Mouse (Mus musculus) MEL (cell line): ENCODE measurements at regions not wholly inside any gene's neighbourhood (a gene's known extent, or its start where the extent isn't known, plus 50 kb on each side); places are given as distances from the start of the nearest gene placed in this dataset.

Experiments
- DNase-seq: peaks from one replicate; pipeline ENCODE4 v3.0.0; 2011; ENCODE audit warnings: low read depth, low spot score
- H3K27ac ChIP-seq: 2 replicates; pipeline ENCODE4 v1.5.1; 2012; ENCODE audit warnings: low read depth, mild to moderate bottlenecking, control low read depth, low read length, moderate library complexity; ENCODE audit not compliant: control insufficient read depth
- H3K27me3 ChIP-seq, 2 experiments: fragments of 150-350 bp in 1 of 2; sonication (generic) in 1 of 2; 2 replicates each; pipeline ENCODE4 v1.6.1; 2012; ENCODE audit warnings: low read length in 2 of 2, mild to moderate bottlenecking in 2 of 2, improper control_type of control experiment in 1 of 2, moderate library complexity in 1 of 2; ENCODE audit not compliant: insufficient read depth in 2 of 2, control insufficient read depth in 1 of 2
- H3K36me3 ChIP-seq, 2 experiments: 2 replicates each; pipeline ENCODE4 v1.6.1; 2012 to 2014; ENCODE audit warnings: low read length in 2 of 2, improper control_type of control experiment in 1 of 2, inconsistent platforms in 1 of 2, mild to moderate bottlenecking in 1 of 2; ENCODE audit not compliant: insufficient read depth in 2 of 2, control insufficient read depth in 1 of 2
- H3K4me1 ChIP-seq, 2 experiments: fragments of 150-350 bp in 1 of 2; sonication (generic) in 1 of 2; 2 replicates each; pipeline ENCODE4 v1.6.1; 2012; ENCODE audit warnings: low read length in 2 of 2, improper control_type of control experiment in 1 of 2, mild to moderate bottlenecking in 1 of 2; ENCODE audit not compliant: insufficient read depth in 2 of 2, control insufficient read depth in 1 of 2
- H3K4me3 ChIP-seq, 2 experiments: fragments of 150-350 bp in 1 of 2; sonication (generic) in 1 of 2; 2 replicates each; pipeline ENCODE4 v1.5.1; 2012; ENCODE audit warnings: low read depth in 2 of 2, low read length in 2 of 2, mild to moderate bottlenecking in 2 of 2, moderate library complexity in 2 of 2, control low read depth in 1 of 2, improper control_type of control experiment in 1 of 2; ENCODE audit not compliant: control insufficient read depth in 1 of 2, insufficient read depth in 1 of 2
- H3K79me2 ChIP-seq: 2 replicates; pipeline ENCODE4 v1.6.1; 2012; ENCODE audit warnings: mild to moderate bottlenecking, low read length, moderate library complexity; ENCODE audit not compliant: control insufficient read depth, poor library complexity, insufficient read depth
- H3K9ac ChIP-seq: 2 replicates; pipeline ENCODE4 v1.6.1; 2012; ENCODE audit warnings: low read depth, mild to moderate bottlenecking, control low read depth, low read length, moderate library complexity; ENCODE audit not compliant: control insufficient read depth, poor library complexity, severe bottlenecking
- H3K9me3 ChIP-seq: fragments of 150-350 bp; sonication (generic); replicated peaks from 2 replicates; pipeline ENCODE4 v1.6.1; 2012; ENCODE audit warnings: mild to moderate bottlenecking, low read length, improper control_type of control experiment, moderate library complexity; ENCODE audit not compliant: insufficient read depth
- CHD1 ChIP-seq: IDR thresholded peaks from 2 replicates; pipeline ENCODE4 v1.6.1; 2012; ENCODE audit warnings: low read depth, mild to moderate bottlenecking, inconsistent platforms, low read length, improper control_type of control experiment
- CTCF ChIP-seq, 3 experiments: IDR thresholded peaks in 2 of 3; conservative IDR thresholded peaks in 1 of 3; 2 replicates each; pipeline ENCODE4 v1.5.1; 2011 to 2012; ENCODE audit warnings: low read length in 3 of 3, low read depth in 2 of 3, mild to moderate bottlenecking in 2 of 3, improper control_type of control experiment in 1 of 3, inconsistent platforms in 1 of 3, mixed read lengths in 1 of 3, moderate library complexity in 1 of 3; ENCODE audit not compliant: control insufficient read depth in 1 of 3, insufficient read depth in 1 of 3, poor library complexity in 1 of 3, severe bottlenecking in 1 of 3
- E2F4 ChIP-seq: IDR thresholded peaks from 2 replicates; pipeline ENCODE4 v1.6.1; 2011; ENCODE audit warnings: low read depth, low read length, improper control_type of control experiment, borderline replicate concordance
- GABPA ChIP-seq: IDR thresholded peaks from 2 replicates; pipeline ENCODE4 v1.6.1; 2012; ENCODE audit warnings: low read depth, mild to moderate bottlenecking, inconsistent platforms, low read length, improper control_type of control experiment, moderate library complexity
- HCFC1 ChIP-seq: IDR thresholded peaks from 2 replicates; pipeline ENCODE4 v1.6.1; 2012; ENCODE audit warnings: low read depth, mild to moderate bottlenecking, inconsistent platforms, low read length, improper control_type of control experiment, moderate library complexity
- MAFK ChIP-seq: IDR thresholded peaks from 2 replicates; pipeline ENCODE4 v1.6.1; 2011; ENCODE audit warnings: low read depth, mild to moderate bottlenecking, low read length, improper control_type of control experiment, borderline replicate concordance
- MAZ ChIP-seq: IDR thresholded peaks from 2 replicates; pipeline ENCODE4 v1.6.1; 2012; ENCODE audit warnings: low read depth, mild to moderate bottlenecking, inconsistent platforms, low read length, improper control_type of control experiment
- MEF2A ChIP-seq: IDR thresholded peaks from 2 replicates; pipeline ENCODE4 v1.6.1; 2014; ENCODE audit warnings: low read depth, mild to moderate bottlenecking, inconsistent platforms, low read length, improper control_type of control experiment; ENCODE audit not compliant: poor library complexity, insufficient replicate concordance, severe bottlenecking; ENCODE audit errors: extremely low read depth
- MXI1 ChIP-seq: IDR thresholded peaks from 2 replicates; pipeline ENCODE4 v1.6.1; 2011; ENCODE audit warnings: mild to moderate bottlenecking, low read depth, low read length, improper control_type of control experiment
- MYC ChIP-seq: IDR thresholded peaks from 2 replicates; pipeline ENCODE4 v1.6.1; 2011; ENCODE audit warnings: low read depth, mild to moderate bottlenecking, low read length, improper control_type of control experiment, moderate library complexity
- POLR2A ChIP-seq, 2 experiments: IDR thresholded peaks; 2 replicates each; pipeline ENCODE4 v1.6.1; 2011 to 2012; ENCODE audit warnings: low read length in 2 of 2, mild to moderate bottlenecking in 2 of 2, control low read depth in 1 of 2, improper control_type of control experiment in 1 of 2, low read depth in 1 of 2, moderate library complexity in 1 of 2; ENCODE audit not compliant: control insufficient read depth in 1 of 2, insufficient read depth in 1 of 2, poor library complexity in 1 of 2
- POLR2AphosphoS2 ChIP-seq: IDR thresholded peaks from 2 replicates; pipeline ENCODE4 v1.6.1; 2011; ENCODE audit warnings: low read length, improper control_type of control experiment
- POLR2AphosphoS5 ChIP-seq: IDR thresholded peaks from 2 replicates; pipeline ENCODE4 v1.6.1; 2012; ENCODE audit warnings: low read depth, borderline replicate concordance, mild to moderate bottlenecking, inconsistent platforms, low read length, moderate library complexity, mixed read lengths
- RCOR1 ChIP-seq: IDR thresholded peaks from 2 replicates; pipeline ENCODE4 v1.6.1; 2012; ENCODE audit warnings: low read depth, mild to moderate bottlenecking, inconsistent platforms, low read length, improper control_type of control experiment
- SMC3 ChIP-seq: IDR thresholded peaks from 2 replicates; pipeline ENCODE4 v1.6.1; 2011; ENCODE audit warnings: low read depth, low read length, improper control_type of control experiment
- TBP ChIP-seq: IDR thresholded peaks from 2 replicates; pipeline ENCODE4 v1.8.0; 2011; ENCODE audit warnings: low read depth, low read length, improper control_type of control experiment
- TCF12 ChIP-seq: IDR thresholded peaks from 2 replicates; pipeline ENCODE4 v1.6.1; 2014; ENCODE audit warnings: low read depth, mild to moderate bottlenecking, inconsistent platforms, low read length, improper control_type of control experiment, moderate library complexity
- USF1 ChIP-seq: IDR thresholded peaks from 2 replicates; pipeline ENCODE4 v1.6.1; 2014; ENCODE audit warnings: low read depth, mild to moderate bottlenecking, inconsistent platforms, low read length, improper control_type of control experiment, moderate library complexity
- USF2 ChIP-seq, 2 experiments: IDR thresholded peaks; 2 replicates each; pipeline ENCODE4 v1.6.1; 2011 to 2012; ENCODE audit warnings: improper control_type of control experiment in 2 of 2, low read length in 2 of 2, borderline replicate concordance in 1 of 2, inconsistent platforms in 1 of 2, low read depth in 1 of 2, mild to moderate bottlenecking in 1 of 2; ENCODE audit not compliant: insufficient read depth in 1 of 2
- ZMIZ1 ChIP-seq: IDR thresholded peaks from 2 replicates; pipeline ENCODE4 v1.6.1; 2012; ENCODE audit warnings: low read depth, mild to moderate bottlenecking, inconsistent platforms, low read length, improper control_type of control experiment, moderate library complexity
- ZNF384 ChIP-seq: IDR thresholded peaks from 2 replicates; pipeline ENCODE4 v1.6.1; 2012; ENCODE audit warnings: low read depth, mild to moderate bottlenecking, inconsistent platforms, low read length, improper control_type of control experiment

DNA sequence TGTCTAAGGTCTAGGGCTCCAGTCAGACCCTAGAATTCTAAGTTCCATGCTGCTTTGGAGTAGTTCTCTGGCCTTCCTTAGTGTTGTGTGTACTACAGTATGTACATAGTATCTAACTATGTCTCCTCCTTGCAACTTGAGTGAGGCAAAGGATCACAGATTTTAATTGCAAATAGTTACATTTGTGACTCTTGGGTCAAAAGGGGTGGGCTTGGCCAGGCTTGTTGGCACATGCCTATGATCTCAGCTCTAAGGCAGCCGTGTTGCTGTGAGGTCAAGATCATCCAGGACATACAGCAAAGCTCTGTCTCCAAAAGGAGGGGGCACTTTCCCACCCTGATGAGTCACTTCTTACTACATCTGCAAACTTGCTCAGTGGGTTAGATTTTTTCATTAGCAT, 89.8 kb upstream of the Cpm start:
- DNase-seq, result no peak
- Histone ChIP-seq H3K9me3 (no peaks in the 10 kb centered on the region), H3K27me3 (no peaks in the 10 kb centered on the region; a peak in 1 of 4 replicates), H3K4me1 (no peaks in the 10 kb centered on the region), H3K27ac (no peak overlapping the region), H3K79me2 (no peaks in the 10 kb centered on the region), H3K36me3 (no peaks in the 10 kb centered on the region), H3K4me3 (no peak overlapping the region), H3K9ac (no peak overlapping the region)
- TF ChIP-seq RCOR1 (no peak), POLR2A (IDR thresholded peaks at IDR 0.05; ENCODE audit: control insufficient read depth in 1 of 2, insufficient read depth in 1 of 2, low read depth in 1 of 2, low read length in 2 of 2, poor library complexity in 1 of 2) (no peak), POLR2AphosphoS5 (no peak), MAFK (no peak), USF1 (no peak), CHD1 (no peak), MAZ (no peak), HCFC1 (no peak), ZNF384 (no peak), E2F4 (no peak), MEF2A (no peak)

DNA sequence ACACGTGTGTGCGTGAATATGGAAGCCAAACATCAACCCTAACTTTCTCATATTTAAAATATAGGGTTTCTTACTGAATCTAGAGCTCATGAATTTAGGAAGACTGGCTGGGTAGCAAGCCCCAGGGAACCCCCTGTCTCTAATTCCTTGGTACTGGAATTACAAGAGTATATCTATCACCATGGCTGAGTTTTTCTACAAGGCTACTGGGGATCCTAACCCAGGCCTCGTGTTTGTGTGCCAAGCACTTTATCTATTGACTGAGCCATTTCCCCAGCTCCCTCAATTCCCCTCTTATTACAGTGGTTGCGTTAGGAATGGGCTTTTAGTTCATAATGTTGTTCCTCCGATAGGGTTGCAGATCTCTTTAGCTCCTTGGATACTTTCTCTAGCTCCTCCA, 90.6 kb upstream of the Cpm start:
- no peak for TF ChIP-seq TBP
- TF ChIP-seq TCF12, result no peak
- no peak for TF ChIP-seq GABPA
- TF ChIP-seq MAZ, result no peak
- no peak for TF ChIP-seq E2F4
- no peak for TF ChIP-seq MYC
- TF ChIP-seq RCOR1, result no peak
- TF ChIP-seq MXI1, result no peak
- no peak for TF ChIP-seq ZMIZ1
- TF ChIP-seq CTCF (IDR thresholded peaks at IDR 0.05 in 2 of 3, conservative IDR thresholded peaks at IDR 0.05 in 1 of 3; ENCODE audit: control insufficient read depth in 1 of 3, insufficient read depth in 1 of 3, low read depth in 2 of 3, low read length in 3 of 3, poor library complexity in 1 of 3, severe bottlenecking in 1 of 3), result no peak
- no peak for TF ChIP-seq USF2 (IDR thresholded peaks at IDR 0.05; ENCODE audit: borderline replicate concordance in 1 of 2, insufficient read depth in 1 of 2, low read depth in 1 of 2, low read length in 2 of 2)
- no peak for TF ChIP-seq SMC3
- TF ChIP-seq POLR2AphosphoS2, result no peak
- TF ChIP-seq, all 39 proteins: peak for 0
- Histone ChIP-seq H3K9me3 (no peaks in the 10 kb centered on the region), H3K4me3 (no peak overlapping the region), H3K9ac (no peak overlapping the region), H3K27ac (no peak overlapping the region), H3K79me2 (no peaks in the 10 kb centered on the region), H3K27me3 (no peaks in the 10 kb centered on the region; a peak in 1 of 4 replicates), H3K4me1 (no peaks in the 10 kb centered on the region), H3K36me3 (no peaks in the 10 kb centered on the region)
- no peak for DNase-seq
